Mouse (Mus musculus) retina, postnatal 1 day (tissue): ENCODE measurements around the gene Itch.
"Not testable (repeated sequence)": the region's sequence is repeated elsewhere in the genome, so short reads cannot be mapped to it uniquely, and the experiment has no call there.

Source experiments
- DNase-seq: peaks from one replicate; pipeline ENCODE4 v3.0.0-alpha.2; 2012

Gene Itch

GRCm38 (mm10) chr2:155133011-155133976, at the start of gene Itch:
Gene Itch, plus strand, starts transcription at chr2:155133509.
- peak; percentile 95 for DNase-seq

DNA sequence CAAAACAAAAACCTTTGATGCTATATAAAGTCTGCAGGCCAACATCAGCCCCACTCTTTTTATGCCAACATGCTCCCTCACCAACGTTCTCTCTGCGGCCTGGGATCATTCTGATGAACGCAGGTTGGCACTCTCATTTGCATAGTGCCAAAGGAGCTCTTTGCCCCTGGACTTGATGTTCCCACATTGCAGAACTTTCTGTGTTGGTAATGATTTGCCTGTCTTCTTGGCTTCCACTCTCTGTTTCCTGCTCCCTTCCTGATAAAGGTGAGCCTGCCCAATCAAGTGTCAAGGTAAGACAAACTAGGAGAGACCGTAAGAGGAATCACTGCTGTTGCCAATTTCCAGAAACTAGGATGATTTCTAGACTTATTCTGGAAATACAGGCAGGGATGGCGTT, 48.8 kb upstream of the Itch start:
- no peak for DNase-seq

- no peak for DNase-seq
Measured at GRCm38 (mm10) chr2:155086328-155086727, 47.0 kb upstream of the Itch start.

- no peak for DNase-seq
Measured at GRCm38 (mm10) chr2:155088264-155088663, 45.0 kb upstream of the Itch start.

- DNase-seq = no peak
Measured at GRCm38 (mm10) chr2:155090909-155091742, 42.2 kb upstream of the Itch start.

- DNase-seq = no peak
Measured at GRCm38 (mm10) chr2:155091743-155092075, 41.6 kb upstream of the Itch start.

GRCm38 (mm10) chr2:155093418-155093817, 39.9 kb upstream of the Itch start:
- DNase-seq = no peak

DNA sequence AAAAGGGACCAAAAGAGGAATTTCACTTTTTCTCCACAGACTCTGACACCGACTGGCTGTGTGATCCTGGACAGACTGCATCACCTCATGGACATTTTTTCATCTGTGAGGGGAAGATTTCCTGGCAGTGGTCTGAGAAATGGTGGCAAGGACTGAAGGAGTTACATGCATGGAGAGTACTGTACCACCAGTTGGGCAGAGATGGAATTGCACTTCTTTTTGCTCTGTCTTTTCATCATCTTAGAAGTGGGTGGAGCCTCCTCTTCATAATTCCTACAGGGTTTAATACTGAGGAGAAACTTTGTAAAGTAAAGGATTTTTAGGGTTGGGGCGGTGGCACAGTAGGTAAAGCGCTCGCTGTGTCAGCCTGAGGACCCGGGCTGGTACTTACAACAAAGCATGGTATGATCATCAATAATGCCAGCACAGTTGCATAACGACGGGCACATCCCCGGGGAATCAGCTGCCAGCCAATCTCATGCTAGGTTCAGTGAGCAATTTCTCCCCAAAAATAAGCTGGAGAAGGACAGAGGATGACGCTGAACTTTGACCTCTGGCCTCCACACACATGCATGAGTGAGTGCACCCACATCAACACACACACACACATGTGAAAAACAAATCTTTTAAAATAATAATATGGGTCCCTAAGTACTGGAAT, 34.5 kb upstream of the Itch start:
- peak; percentile 63 for DNase-seq

DNA sequence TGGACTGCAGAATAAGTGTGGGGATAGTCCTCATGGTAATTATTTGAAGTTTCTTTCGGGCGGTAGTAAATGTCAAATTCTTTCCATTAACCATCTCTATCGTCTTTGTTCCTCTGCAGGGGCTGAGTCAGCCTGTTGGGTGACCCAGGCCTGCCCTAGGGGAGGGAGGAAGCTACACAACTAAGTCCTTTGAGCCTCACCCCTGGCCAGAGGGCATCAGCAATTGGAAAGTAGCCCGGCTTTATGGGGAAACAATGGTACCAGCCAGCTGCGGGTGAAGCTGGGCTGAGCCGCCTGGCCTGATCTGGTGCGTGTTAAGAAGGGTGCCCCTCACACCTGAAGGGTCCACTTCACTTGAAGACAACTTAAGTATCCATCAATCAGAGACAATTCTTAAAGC, 33.9 kb upstream of the Itch start:
- peak; percentile 52 for DNase-seq

DNA sequence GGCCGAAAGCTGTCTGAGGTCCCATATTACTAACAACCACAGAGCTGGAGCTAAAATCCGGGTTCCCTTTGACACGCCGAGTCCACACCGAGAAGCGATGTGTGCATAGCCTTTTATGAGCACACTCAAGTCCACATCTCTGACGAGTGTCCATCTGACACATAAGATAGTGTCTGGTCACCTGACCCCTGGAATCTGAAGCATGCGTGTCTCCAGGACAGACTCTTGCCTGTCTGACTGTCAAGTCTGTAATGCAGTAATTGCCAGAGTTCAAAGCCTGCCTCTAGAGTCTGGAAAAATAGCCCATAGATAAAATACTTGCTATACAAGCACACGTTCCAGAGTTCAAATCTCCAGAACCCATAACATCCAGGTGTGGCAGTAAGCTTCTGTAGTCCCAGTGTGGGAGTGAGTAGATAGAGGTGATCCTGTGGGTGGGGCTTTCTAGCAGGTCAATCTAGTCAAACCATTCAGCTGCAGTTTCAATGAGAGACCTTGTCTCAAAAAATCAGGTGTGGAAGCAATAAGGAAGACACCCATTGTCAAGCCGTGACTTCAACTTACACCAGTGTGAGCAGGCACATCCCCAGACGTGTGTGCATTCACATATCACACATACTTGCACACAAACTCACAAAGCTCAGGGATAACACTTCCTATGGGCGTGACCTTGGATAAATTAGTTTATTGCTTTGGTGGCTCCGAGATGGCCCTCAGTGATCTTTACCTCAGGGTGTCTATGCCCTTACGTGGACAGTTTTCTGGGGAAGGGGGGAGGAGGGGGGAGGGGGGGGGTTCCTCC, 33.1 kb upstream of the Itch start:
- no peak for DNase-seq

DNA sequence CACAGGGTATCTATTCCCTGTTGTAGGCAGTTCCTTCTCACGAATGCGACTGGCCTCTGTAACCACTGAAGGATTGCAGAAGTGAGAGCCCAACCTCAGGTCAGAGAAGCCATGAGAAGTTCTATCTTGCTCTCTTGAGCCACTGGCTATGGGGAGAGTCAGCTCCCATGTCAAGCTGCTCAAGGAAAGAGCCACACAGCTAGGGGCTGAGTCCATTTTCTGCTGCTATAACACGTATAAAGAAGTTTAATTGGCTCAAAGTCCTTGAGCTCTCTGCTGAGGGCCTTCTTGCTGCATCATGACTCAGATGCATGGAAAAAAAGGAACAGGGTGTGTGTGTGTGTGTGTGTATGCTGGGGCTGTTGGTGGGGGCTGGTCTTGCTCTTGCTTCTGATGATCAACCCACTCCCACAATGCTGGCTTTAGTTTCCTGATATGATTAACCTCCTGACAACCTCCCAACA, 32.5 kb upstream of the Itch start:
- no peak for DNase-seq

DNA sequence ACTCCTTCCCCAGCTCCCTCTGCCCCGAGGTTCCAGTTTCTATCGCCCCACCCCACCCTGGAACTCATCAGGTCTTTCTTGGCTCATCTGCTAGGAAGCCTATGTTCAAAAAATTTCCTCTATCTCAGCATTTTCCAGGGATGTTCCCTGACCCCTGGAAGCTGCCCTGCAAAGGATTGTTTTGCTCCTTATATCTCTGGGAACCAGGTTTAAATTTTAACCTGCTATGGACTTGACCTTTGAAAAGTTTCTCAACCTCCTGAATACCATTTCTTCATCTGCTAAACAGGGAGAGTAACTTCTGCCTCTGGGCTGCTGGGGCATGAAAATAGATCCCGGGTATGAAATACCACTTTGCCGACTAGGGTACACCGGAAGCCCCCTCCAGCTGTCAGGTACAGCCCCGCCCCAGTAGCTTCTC, 31.5 kb upstream of the Itch start:
- no peak for DNase-seq

- peak; percentile 80 for DNase-seq
Measured at GRCm38 (mm10) chr2:155103607-155104006, 29.7 kb upstream of the Itch start.

- DNase-seq = not testable (repeated sequence)
Measured at GRCm38 (mm10) chr2:155107276-155107675, 26.0 kb upstream of the Itch start.

DNA sequence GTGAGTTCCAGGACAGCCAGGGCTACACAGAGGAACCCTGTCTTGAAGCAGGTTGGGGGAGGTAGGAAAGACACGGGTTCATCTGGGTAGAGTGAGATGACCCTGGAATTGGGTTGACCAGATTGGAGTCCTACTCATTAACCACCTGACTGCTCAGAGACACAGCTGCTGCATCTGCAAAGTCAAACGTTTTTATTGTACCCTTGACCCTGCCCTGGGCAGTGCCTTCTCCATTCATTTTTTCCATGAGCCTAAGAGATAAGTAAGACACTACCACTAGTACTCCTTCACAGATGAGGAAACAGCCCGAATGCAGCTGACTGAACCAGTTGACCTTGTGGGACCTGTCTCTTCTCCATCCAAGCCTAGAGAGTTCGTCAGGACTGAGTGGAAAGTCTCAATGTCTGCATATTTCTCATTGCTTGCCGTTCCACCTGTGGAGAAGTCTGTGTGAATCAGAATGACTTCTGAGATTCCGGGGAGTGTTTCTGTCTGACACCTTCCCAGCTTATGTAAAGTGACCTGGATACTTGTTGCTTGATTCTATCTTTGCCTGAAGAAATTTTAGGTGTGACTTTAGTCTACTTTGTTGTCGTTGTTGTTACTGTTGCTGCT, 18.0 kb upstream of the Itch start:
- no peak for DNase-seq

DNA sequence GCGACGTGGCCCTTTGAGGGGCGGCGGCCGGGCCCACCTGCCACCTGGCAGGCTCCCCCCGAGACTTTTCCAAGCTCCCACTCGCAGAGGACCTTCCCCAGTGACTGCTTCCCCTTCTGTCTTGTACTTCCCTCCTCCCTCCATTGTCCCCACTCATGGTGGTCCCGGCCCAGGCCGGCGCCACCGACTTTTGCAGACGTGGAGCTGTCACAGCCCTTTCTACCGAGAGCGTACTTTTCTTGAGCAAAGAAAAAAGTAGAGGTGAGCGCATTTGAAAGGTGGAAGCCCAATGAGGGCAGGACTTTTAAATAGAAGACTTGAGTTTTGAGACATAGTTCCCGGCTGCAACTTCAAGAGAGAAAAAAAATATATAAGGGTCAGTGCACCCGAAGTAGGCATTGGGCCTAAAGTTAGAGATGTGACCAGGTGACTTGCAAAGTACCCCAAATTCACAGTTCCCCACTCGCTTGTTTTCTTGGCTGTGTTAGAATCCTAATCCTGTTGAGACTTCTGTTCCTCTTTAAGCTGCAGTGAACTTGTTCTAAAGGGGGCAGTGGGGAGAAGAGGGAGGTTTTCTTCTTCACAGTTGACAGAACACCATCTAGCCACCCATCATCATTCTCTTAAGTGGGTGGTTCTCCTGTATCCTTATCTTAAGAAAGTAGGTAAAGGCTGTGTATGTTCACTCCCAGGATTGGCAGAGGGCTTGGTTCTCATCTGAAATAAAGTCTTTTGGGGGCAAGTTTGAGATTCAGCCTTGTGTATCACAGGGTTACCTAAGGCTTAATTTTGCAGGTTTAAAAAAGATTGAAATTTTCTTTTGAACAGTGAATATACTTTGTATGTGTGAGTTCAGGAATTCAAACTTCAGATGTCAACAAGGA, 910 bp downstream of the Itch start:
- peak; percentile 31 for DNase-seq

- no peak for DNase-seq
Measured at GRCm38 (mm10) chr2:155135092-155135491, 1.8 kb downstream of the Itch start.

- DNase-seq = no peak
Measured at GRCm38 (mm10) chr2:155135534-155135933, 2.2 kb downstream of the Itch start.

DNA sequence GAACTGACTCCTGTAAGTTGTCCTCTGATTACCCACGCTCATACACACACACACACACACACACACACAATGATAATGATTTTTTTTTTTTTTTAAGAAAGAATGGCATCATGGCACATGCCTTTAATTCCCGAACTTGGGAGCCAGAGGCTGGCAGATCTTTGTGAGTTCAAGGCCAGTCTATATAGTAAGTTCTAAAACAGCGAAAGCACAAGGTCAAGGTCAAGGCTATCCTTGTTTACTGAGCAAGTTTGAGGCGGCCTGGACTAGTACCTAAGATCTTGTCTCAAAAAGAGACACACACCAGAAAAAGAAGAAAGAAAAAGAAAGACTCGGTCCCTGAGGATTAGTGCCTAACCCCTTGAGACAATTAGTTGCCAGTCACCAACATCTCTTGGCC, 7.7 kb downstream of the Itch start:
- no peak for DNase-seq

DNA sequence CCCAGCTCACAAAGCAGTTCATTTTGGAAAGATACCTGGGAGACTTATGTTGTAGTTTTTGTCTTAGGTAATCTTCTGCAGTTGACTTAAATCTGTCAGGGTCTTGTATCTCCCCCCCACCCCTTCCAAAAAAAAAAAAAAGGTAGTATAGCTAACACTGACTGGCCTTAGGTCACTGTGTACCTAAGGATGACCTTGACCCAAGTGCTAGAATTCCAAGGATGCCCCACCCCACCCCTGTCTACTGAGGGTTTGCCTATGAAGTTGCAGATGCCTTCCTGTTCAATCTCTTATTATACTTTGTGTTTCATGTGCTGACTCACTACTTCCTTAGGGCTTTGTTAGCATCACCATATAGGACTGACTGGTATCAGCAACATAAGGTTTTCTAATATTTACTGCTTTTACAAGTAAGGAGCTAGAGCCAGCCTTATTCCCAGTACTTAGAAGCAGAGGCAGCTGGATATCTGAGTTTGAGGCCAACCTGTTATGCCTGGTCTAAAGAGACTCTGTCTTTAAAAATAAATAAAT, 8.8 kb downstream of the Itch start:
- no peak for DNase-seq

- not testable (repeated sequence) for DNase-seq
Measured at GRCm38 (mm10) chr2:155149296-155149695, 16.0 kb downstream of the Itch start.
